Mouse (Mus musculus) stomach, postnatal 0 days (tissue): ENCODE results near the gene Rtn4ip1. TPM values are rescaled to one million over a fixed set of nuclear protein-coding genes. Genes with fewer than 3 reads are reported as not detected.

Source experiments
- ATAC-seq: fragments of 200-750 bp; cut with Nextera tagmentation; 2 replicates; pipeline ENCODE4 v1.8.0; 2017; ENCODE audit not compliant: low FRiP score, low TSS enrichment
- DNase-seq: peaks from one replicate; pipeline ENCODE4 v3.0.0-alpha.2; 2016; ENCODE audit warnings: low spot score
- H3K27ac ChIP-seq: fragments of 300-500 bp; sonication (generic); replicated peaks from 2 replicates; pipeline ENCODE4 v1.5.1; 2014; ENCODE audit warnings: mild to moderate bottlenecking, control low read depth
- H3K27me3 ChIP-seq: fragments of 300-500 bp; sonication (generic); 2 replicates; pipeline ENCODE4 v1.6.1; 2014; ENCODE audit warnings: low read length; ENCODE audit not compliant: control insufficient read depth, insufficient read depth
- H3K36me3 ChIP-seq: fragments of 300-500 bp; sonication (generic); 2 replicates; pipeline ENCODE4 v1.6.1; 2014; ENCODE audit warnings: low read length, mixed read lengths; ENCODE audit not compliant: control insufficient read depth, insufficient read depth
- H3K4me1 ChIP-seq: fragments of 300-500 bp; sonication (generic); replicated peaks from 2 replicates; pipeline ENCODE4 v1.6.1; 2014; ENCODE audit warnings: antibody characterized with exemption; ENCODE audit not compliant: control insufficient read depth, insufficient read depth
- H3K4me2 ChIP-seq: fragments of 300-500 bp; sonication (generic); replicated peaks from 2 replicates; pipeline ENCODE4 v1.6.1; 2014; ENCODE audit warnings: low read depth, mild to moderate bottlenecking, control low read depth, moderate library complexity
- H3K4me3 ChIP-seq: fragments of 300-500 bp; sonication (generic); 2 replicates; pipeline ENCODE4 v1.5.1; 2014; ENCODE audit warnings: low read depth, low read length, control low read depth
- H3K9ac ChIP-seq: fragments of 300-500 bp; sonication (generic); 2 replicates; pipeline ENCODE4 v1.6.1; 2014; ENCODE audit warnings: mild to moderate bottlenecking, low read length, control low read depth, mixed read lengths
- H3K9me3 ChIP-seq: fragments of 300-500 bp; sonication (generic); 2 replicates; pipeline ENCODE4 v1.6.1; 2016; ENCODE audit warnings: low read length; ENCODE audit not compliant: control insufficient read depth
- CTCF ChIP-seq: IDR thresholded peaks from 2 replicates; pipeline ENCODE4 v1.5.1; 2016; ENCODE audit warnings: antibody characterized with exemption, low read depth, mild to moderate bottlenecking, moderate library complexity
- EP300 ChIP-seq: optimal IDR thresholded peaks from 2 replicates; pipeline ENCODE3; 2016; ENCODE audit warnings: antibody characterized with exemption
- WGBS: fragments of 180-500 bp; shearing (Covaris S2); extraction: QIAGEN DNeasy Blood & Tissue Kit; methylation state at CpG from one replicate; pipeline ENCODE4 v1.1.7; 2014; 5-methylcytosine and 5-hydroxymethylcytosine counted together
- polyA plus RNA-seq: library from polyadenylated mRNA; unstranded; fragments of >200 nt; fragmentation: Nextera tagmentation; extraction: Ambion mirVana; gene quantifications from 2 replicates; pipeline ENCODE4 v1.2.1, GENCODE M21; 2015

The Rtn4ip1 gene
- polyA plus RNA-seq, 1 experiment from 2014 or later = 7.4 TPM

DNA sequence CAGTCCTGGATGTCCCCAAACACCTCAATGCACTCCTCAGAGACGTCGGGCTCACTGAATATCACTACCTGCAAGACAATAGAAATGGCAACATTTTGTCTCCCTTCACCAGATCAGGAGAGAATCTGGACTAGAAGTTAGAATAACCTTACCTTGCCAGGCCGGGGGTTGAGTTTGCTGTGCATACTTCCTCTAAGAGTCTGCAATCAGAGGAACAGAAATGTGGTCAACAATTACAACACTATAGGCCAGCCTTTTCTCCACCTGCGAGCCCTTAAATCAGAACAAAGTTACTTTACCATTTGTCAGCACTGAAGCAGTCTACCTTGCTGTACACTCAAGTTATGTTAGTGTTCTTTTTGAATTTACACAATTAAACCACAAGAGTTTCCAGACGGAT lies 90.9 kb downstream of the Rtn4ip1 start:
- H3K27me3 ChIP-seq = no peaks in the 10 kb centered on the region
- no peak overlapping the region for H3K9ac ChIP-seq
- DNase-seq (no peak), ATAC-seq (no peak)
- H3K4me1 ChIP-seq = no peaks in the 10 kb centered on the region
- H3K27ac ChIP-seq = no peak overlapping the region
- H3K4me2 ChIP-seq = no peak overlapping the region
- no peak overlapping the region for H3K4me3 ChIP-seq
- no peaks in the 10 kb centered on the region for H3K36me3 ChIP-seq
- H3K9me3 ChIP-seq = no peaks in the 10 kb centered on the region
- WGBS = 73% methylated on average over 5 of the region's 5 CpGs
- no peak for TF ChIP-seq EP300
- TF ChIP-seq CTCF = no peak

DNA sequence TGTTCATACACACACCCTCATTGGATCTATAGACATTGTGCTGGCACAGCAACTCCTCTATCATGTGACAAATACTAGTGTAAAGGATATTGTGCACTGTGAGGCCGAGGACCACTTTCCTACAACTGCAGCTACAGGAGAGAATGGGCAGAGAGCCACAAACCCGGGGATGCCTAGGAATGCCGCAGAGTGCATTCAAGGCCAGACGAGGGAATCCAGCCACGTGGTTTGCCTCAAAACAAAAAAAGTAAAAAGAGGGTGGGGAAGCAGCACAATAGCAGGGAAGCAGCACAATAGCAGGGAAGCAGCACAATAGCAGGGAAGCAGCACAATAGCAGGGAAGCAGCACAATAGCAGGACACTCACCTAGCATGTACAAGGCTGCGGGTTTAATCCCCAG lies 91.6 kb downstream of the Rtn4ip1 start:
- ATAC-seq (no peak), DNase-seq (no peak)
- no peak overlapping the region for H3K4me3 ChIP-seq
- H3K9ac ChIP-seq = no peak overlapping the region
- H3K27me3 ChIP-seq = no peaks in the 10 kb centered on the region
- no peaks in the 10 kb centered on the region for H3K36me3 ChIP-seq
- TF ChIP-seq CTCF (no peak), EP300 (no peak)
- H3K27ac ChIP-seq = no peak overlapping the region
- no peaks in the 10 kb centered on the region for H3K9me3 ChIP-seq
- WGBS = 27% methylated on average over 6 of the region's 6 CpGs
- no peak overlapping the region for H3K4me2 ChIP-seq
- H3K4me1 ChIP-seq = no peaks in the 10 kb centered on the region

DNA sequence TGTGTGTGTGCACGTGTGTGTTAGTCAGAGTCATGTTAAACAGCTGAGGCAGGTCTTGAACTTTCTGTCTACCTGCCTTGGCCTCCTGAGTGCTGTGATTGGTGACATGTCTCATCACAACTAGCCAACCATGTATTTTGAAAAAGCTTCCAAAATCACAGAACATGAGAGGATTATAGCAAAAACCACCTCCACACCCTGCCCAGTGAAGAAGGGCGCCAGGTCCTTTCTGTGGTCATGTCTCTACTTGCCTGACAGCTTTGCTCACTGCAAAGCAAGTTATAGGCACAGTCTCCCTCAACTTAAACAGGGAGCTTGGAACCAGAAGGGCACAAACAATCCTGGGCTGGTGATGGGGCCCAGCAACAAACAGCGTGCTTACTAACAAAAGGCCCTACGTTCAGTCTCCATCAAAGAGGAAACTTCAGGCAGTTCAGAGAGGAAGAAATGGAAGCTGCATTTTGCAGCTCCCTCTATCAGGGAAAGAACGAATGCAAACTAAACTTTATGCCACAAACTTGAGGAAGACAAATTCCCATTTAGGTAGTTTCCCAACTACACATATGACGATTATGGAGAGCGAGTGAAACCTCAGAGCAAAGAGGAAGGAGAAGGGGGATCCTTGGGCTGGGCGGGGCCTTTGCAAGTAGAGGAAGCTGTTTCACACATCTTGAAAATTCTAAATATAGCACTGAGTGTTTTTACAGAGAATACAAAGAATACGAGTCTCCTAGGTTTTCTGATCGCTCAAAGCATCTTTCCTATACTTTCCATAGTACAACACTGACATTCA lies 94.4 kb downstream of the Rtn4ip1 start:
- no peak for ATAC-seq
- H3K27me3 ChIP-seq = no peaks in the 10 kb centered on the region
- H3K9me3 ChIP-seq = no peaks in the 10 kb centered on the region
- H3K36me3 ChIP-seq = no peaks in the 10 kb centered on the region
- no peak for DNase-seq
- no peak overlapping the region for H3K4me2 ChIP-seq
- H3K27ac ChIP-seq = no peak overlapping the region
- no peak for TF ChIP-seq EP300
- WGBS = 61% methylated on average over 10 of the region's 10 CpGs
- no peak overlapping the region for H3K4me3 ChIP-seq
- no peak overlapping the region for H3K9ac ChIP-seq
- no peaks in the 10 kb centered on the region for H3K4me1 ChIP-seq

DNA sequence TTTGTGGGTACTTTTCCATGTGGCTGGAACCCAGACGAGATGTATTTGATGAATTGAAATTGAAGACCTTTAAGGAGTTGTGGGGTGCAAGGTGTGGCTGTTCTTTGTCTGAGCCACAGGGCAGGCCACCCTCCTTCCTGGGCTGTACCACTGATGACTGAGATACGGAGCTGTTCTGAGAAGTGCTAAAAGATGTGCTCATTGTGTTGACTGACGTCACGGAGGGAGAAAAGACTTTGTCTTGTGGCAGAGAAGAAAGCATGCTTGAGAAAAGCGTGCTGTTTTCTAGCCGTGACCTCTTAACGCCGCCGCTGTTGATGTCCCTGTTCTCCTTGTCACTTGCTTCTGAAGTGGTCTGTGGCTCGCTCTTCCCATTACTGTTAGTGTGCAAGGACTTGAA lies 95.7 kb downstream of the Rtn4ip1 start:
- WGBS = 86% methylated on average over 10 of the region's 10 CpGs
- Histone ChIP-seq H3K36me3 (no peaks in the 10 kb centered on the region), H3K27ac (no peak overlapping the region), H3K4me2 (no peak overlapping the region), H3K27me3 (no peaks in the 10 kb centered on the region), H3K4me1 (no peaks in the 10 kb centered on the region), H3K9me3 (no peaks in the 10 kb centered on the region), H3K4me3 (no peak overlapping the region), H3K9ac (no peak overlapping the region)
- TF ChIP-seq EP300 = no peak
- no peak for TF ChIP-seq CTCF
- ATAC-seq (no peak), DNase-seq (no peak)

DNA sequence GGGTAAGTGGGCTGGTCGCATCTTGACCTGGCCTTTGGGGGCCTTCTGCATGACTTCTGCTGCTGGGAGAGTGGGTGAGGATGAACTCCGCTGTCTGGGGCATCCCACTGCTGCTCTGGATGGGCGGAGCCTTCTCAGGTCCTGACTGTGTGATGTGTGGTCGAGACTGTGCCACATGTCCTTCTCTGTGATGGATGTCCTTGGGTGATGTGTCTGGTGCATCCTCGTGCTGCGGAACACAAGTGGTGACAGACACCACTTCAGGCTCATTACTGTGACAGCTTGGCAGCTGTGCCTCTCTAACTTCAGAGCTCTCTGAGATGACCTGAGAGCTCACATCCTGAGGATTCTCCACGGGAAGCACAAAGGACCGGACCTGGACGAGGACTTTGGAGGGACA lies 96.4 kb downstream of the Rtn4ip1 start:
- TF ChIP-seq EP300 (no peak), CTCF (no peak)
- DNase-seq = no peak
- 80% methylated on average over 9 of the region's 9 CpGs for whole genome bisulfite sequencing

DNA sequence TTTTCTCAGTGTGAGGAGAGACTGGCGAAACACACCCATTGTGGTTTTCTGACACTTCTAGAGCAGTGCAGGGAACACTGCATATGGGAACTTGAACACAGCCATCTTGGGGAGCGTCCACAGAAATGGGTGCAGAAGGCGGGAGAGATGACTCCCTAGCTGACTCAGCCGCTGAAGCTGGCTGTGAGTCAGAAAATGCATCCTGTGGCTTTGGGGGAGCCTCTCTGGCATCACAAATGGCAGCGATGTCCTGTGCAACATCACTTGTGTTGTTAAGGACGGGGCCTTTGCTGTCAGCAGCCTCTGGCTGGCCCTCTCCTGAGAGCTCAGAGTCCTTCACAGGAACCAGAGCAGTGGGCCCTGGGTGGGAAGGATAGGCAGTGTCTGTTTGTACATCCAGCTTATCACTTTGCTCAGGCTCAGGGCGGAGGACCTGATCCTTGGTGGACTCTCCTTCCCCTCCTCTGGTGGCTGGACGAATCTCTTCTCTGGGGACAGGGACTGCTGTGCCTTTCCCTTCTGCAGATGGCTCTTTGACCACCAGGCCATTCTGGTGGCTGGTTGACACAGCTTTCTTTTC lies 97.0 kb downstream of the Rtn4ip1 start:
- DNase-seq (no peak), ATAC-seq (no peak)
- Histone ChIP-seq H3K27me3 (no peaks in the 10 kb centered on the region), H3K9ac (no peak overlapping the region), H3K4me1 (no peaks in the 10 kb centered on the region), H3K36me3 (no peaks in the 10 kb centered on the region), H3K4me2 (no peak overlapping the region), H3K9me3 (no peaks in the 10 kb centered on the region), H3K4me3 (no peak overlapping the region), H3K27ac (no peak overlapping the region)
- 82% methylated on average over 8 of the region's 8 CpGs for WGBS
- TF ChIP-seq CTCF (no peak), EP300 (no peak)

More for the DNA sequence above, 96.4 kb downstream of the Rtn4ip1 start:
- no peaks in the 10 kb centered on the region for H3K9me3 ChIP-seq
- no peak overlapping the region for H3K27ac ChIP-seq
- H3K36me3 ChIP-seq = no peaks in the 10 kb centered on the region
- H3K27me3 ChIP-seq = no peaks in the 10 kb centered on the region
- H3K4me3 ChIP-seq = no peak overlapping the region
- H3K4me1 ChIP-seq = no peaks in the 10 kb centered on the region
- no peak overlapping the region for H3K9ac ChIP-seq
- no peak for ATAC-seq
- H3K4me2 ChIP-seq = no peak overlapping the region
